ENCODE assay signal across 8 mouse cellular contexts in the genomic region with DNA sequence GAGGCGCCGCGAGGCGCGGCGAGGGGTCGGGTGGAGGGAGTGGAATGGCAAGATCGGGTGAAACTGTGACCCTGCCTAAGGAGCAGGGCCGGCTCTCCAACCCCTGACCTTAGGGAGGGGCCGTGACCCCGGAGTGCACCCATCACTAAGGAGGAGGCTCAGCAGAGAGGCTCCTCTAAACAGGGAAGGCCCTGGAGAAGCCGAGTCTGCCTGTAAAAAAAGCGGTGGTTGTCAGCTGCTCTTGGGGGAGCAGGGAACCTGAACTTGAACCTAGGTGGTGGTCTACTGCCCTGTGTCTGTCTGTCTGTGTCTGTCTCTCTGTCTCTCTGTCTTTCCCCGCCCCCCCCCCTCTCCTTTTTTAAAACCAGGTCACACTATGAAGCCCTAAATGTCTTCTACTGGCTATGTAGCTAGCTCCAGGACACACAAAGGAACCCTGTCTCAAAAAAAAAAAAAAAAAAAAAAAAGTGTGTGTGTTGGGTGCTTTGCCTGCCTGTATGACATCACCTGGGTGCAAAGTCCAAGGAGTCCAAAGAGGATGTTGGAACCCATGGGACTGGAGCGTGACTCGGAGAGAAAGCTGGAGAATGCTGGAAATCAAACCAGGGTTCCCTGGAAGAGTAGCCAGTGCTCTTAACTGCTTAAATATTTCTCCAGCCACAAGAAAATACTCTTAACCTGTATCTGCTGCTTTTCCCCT. TPM values are rescaled to one million over a fixed set of nuclear protein-coding genes. Genes with fewer than 3 reads are reported as not detected.
DNase-seq lines count a peak whose midpoint lies in the region; ATAC-seq and TF ChIP-seq lines count a peak whose summit lies in the region.

No protein-coding gene starts in this region.

- peak overlapping the region; percentile 99 for H3K27ac ChIP-seq in left cerebral cortex, adult 2 months
- peak overlapping the region; percentile 97 for H3K27ac ChIP-seq in cortical plate, adult 2 months (ENCODE audit: insufficient read depth, low read length)
- peak overlapping the region; percentile 91 for H3K27ac ChIP-seq in hindbrain, embryonic 16.5 days (ENCODE audit: low read depth, low read length)
- H3K27ac ChIP-seq in liver, adult 2 months (replicated peaks; ENCODE audit: insufficient read depth, low read depth, low read length): peak overlapping the region; percentile 89
- peak overlapping the region; percentile 87 for H3K27ac ChIP-seq in neural tube, embryonic 14.5 days (ENCODE audit: low read depth, low read length)

- 10% methylated on average over 16 of the region's 16 CpGs for WGBS in hindbrain, embryonic 16.5 days
- WGBS in liver, adult 2 months: 3% methylated on average over 16 of the region's 16 CpGs
- 11% methylated on average over 15 of the region's 16 CpGs for WGBS in neural tube, embryonic 14.5 days

- H3K79me2 ChIP-seq in liver, adult 2 months (ENCODE audit: control insufficient read depth, insufficient read depth, low read length): peaks cover 24% of the 10 kb centered on the region; the same call in 1 of the 2 replicates

- TF ChIP-seq CTCF in left cerebral cortex, adult 2 months (IDR thresholded peaks at IDR 0.05): no peak
- no peak for TF ChIP-seq CTCF in cortical plate, adult 2 months (IDR thresholded peaks at IDR 0.05; ENCODE audit: extremely low read depth, insufficient read depth, low read length)
- TF ChIP-seq CTCF in liver, adult 2 months (IDR thresholded peaks at IDR 0.05; ENCODE audit: low read depth, low read length): no peak

- intact Hi-C loops in left cerebral cortex, adult 2 months (cut with DNase I): loop anchor here (2.0 to 5.0 kb wide), 2 partner anchors 23 to 49 kb away; a partner anchor contains a TSS
- intact Hi-C loops in left cerebral cortex, postnatal 4 days (cut with DNase I): no loop called here

- H3K27me3 ChIP-seq in hindbrain, embryonic 16.5 days (replicated peaks; ENCODE audit: control insufficient read depth, insufficient read depth, low read length): no peaks in the 10 kb centered on the region
- H3K27me3 ChIP-seq in liver, adult 2 months (ENCODE audit: control insufficient read depth, insufficient read depth, low read length): no peaks in the 10 kb centered on the region
- no peaks in the 10 kb centered on the region for H3K27me3 ChIP-seq in neural tube, embryonic 14.5 days (ENCODE audit: control insufficient read depth, insufficient read depth, low read length)

- H3K4me3 ChIP-seq in left cerebral cortex, adult 2 months: peak overlapping the region; percentile 76
- peak overlapping the region; percentile 69 for H3K4me3 ChIP-seq in cortical plate, adult 2 months (ENCODE audit: insufficient read depth, low read length)
- peak overlapping the region; percentile 64 for H3K4me3 ChIP-seq in hindbrain, embryonic 16.5 days (ENCODE audit: low read length)
- H3K4me3 ChIP-seq in liver, adult 2 months (ENCODE audit: insufficient read depth, low read depth, low read length): peak overlapping the region; percentile 83
- peak overlapping the region; percentile 62 for H3K4me3 ChIP-seq in neural tube, embryonic 14.5 days (ENCODE audit: low read depth, low read length)

- H3K9me3 ChIP-seq in hindbrain, embryonic 16.5 days (ENCODE audit: control insufficient read depth, low read length): no peaks in the 10 kb centered on the region
- H3K9me3 ChIP-seq in neural tube, embryonic 14.5 days (ENCODE audit: control insufficient read depth, low read length): no peaks in the 10 kb centered on the region

- TF ChIP-seq POLR2A in cortical plate, adult 2 months (IDR thresholded peaks at IDR 0.05; ENCODE audit: extremely low read depth, insufficient read depth, low read length): 0 out of 2 replicates have a peak, but pooled peaks have one; percentile 23
- 0 out of 2 replicates have a peak, but pooled peaks have one; percentile 3 for TF ChIP-seq POLR2A in liver, adult 2 months (IDR thresholded peaks at IDR 0.05; ENCODE audit: extremely low read depth, insufficient read depth, low read length)

- H3K9ac ChIP-seq in hindbrain, embryonic 16.5 days (ENCODE audit: low read depth, low read length): peak overlapping the region; percentile 94
- peak overlapping the region; percentile 99 for H3K9ac ChIP-seq in liver, adult 2 months (ENCODE audit: low read depth, low read length)
- H3K9ac ChIP-seq in neural tube, embryonic 14.5 days (replicated peaks; ENCODE audit: low read depth, low read length): peak overlapping the region; percentile 96

- peak; percentile 72 for ATAC-seq in hindbrain, embryonic 16.5 days
- ATAC-seq in neural tube, embryonic 14.5 days (ENCODE audit: low read depth): peak; percentile 71
- no peak; the same call in 1 of the 2 replicates for ATAC-seq in frontal cortex, adult (ENCODE audit: low TSS enrichment)

- H3K4me1 ChIP-seq in cortical plate, adult 2 months (ENCODE audit: control insufficient read depth, insufficient read depth, low read length): peaks cover 5% of the 10 kb centered on the region
- H3K4me1 ChIP-seq in hindbrain, embryonic 16.5 days (ENCODE audit: control insufficient read depth, insufficient read depth, low read depth, low read length): peaks cover 22% of the 10 kb centered on the region
- H3K4me1 ChIP-seq in liver, adult 2 months (ENCODE audit: control insufficient read depth, insufficient read depth, low read length): peaks cover 20% of the 10 kb centered on the region
- peaks cover 13% of the 10 kb centered on the region; the same call in 1 of the 2 replicates for H3K4me1 ChIP-seq in neural tube, embryonic 14.5 days (ENCODE audit: control insufficient read depth, insufficient read depth, low read length)

- DNase-seq in left cerebral cortex, adult 2 months (ENCODE audit: extremely low spot score in 1 of 2, low spot score in 2 of 2): no peak
- no peak for DNase-seq in left cerebral cortex, postnatal 4 days
- peak; percentile 97 for DNase-seq in liver, adult 2 months (ENCODE audit: extremely low read depth, low read depth, low spot score)
- DNase-seq in MN1 (ENCODE audit: low spot score): no peak

- H3K36me3 ChIP-seq in hindbrain, embryonic 16.5 days (ENCODE audit: control insufficient read depth, insufficient read depth, low read length): peaks cover 5% of the 10 kb centered on the region; the same call in 1 of the 2 replicates
- peaks cover 10% of the 10 kb centered on the region for H3K36me3 ChIP-seq in liver, adult 2 months (ENCODE audit: control insufficient read depth, insufficient read depth, low read length)
- H3K36me3 ChIP-seq in neural tube, embryonic 14.5 days (ENCODE audit: control insufficient read depth, insufficient read depth, low read length): peaks cover 5% of the 10 kb centered on the region; the same call in 1 of the 2 replicates

- peak overlapping the region; percentile 67 for H3K4me2 ChIP-seq in hindbrain, embryonic 16.5 days (ENCODE audit: low read length)
- H3K4me2 ChIP-seq in neural tube, embryonic 14.5 days (ENCODE audit: low read depth, low read length): peak overlapping the region; percentile 89

RNA-seq across cellular contexts. Expression of a gene that starts 13.5 kb away (rescaled TPM):
- 100 to 1,000 TPM; 217 to 242 TPM for total RNA-seq in left cerebral cortex, adult 2 months (2021)
- 100 to 1,000 TPM; 158 to 162 TPM for total RNA-seq in left cerebral cortex, postnatal 4 days (2021)
- 222 and 229 TPM in 2 replicates for polyA plus RNA-seq in cortical plate, adult 2 months (2012; rRNA removed)
- polyA plus RNA-seq in hindbrain, embryonic 16.5 days (2015; fragmentation: Nextera tagmentation; extraction: Ambion mirVana): 221 and 244 TPM in 2 replicates
- total RNA-seq in liver, adult 2 months (2014; rRNA removed): 191 and 201 TPM in 2 replicates
- polyA plus RNA-seq in liver, adult 2 months (2012; rRNA removed): 199 and 205 TPM in 2 replicates
- polyA plus RNA-seq in neural tube, embryonic 14.5 days (2014; fragmentation: Nextera tagmentation; extraction: Ambion mirVana): 229 and 259 TPM in 2 replicates

RNA-seq across cellular contexts. Expression of a gene that starts 13.6 kb away (rescaled TPM):
- total RNA-seq in left cerebral cortex, adult 2 months (2021): 10 to 100 TPM; 36.5 to 41.2 TPM
- 10 to 100 TPM; 37.5 to 43.6 TPM for total RNA-seq in left cerebral cortex, postnatal 4 days (2021)
- polyA plus RNA-seq in cortical plate, adult 2 months (2012; rRNA removed): 25.3 and 28.1 TPM in 2 replicates
- 56.7 and 61.4 TPM in 2 replicates for polyA plus RNA-seq in hindbrain, embryonic 16.5 days (2015; fragmentation: Nextera tagmentation; extraction: Ambion mirVana)
- 9.0 and 9.3 TPM in 2 replicates for total RNA-seq in liver, adult 2 months (2014; rRNA removed)
- polyA plus RNA-seq in liver, adult 2 months (2012; rRNA removed): 12.7 and 13.5 TPM in 2 replicates
- polyA plus RNA-seq in neural tube, embryonic 14.5 days (2014; fragmentation: Nextera tagmentation; extraction: Ambion mirVana): 47.5 and 50.4 TPM in 2 replicates

RNA-seq across cellular contexts. Expression of a gene that starts 22.0 kb away (rescaled TPM):
- total RNA-seq in left cerebral cortex, adult 2 months (2021): 100 to 1,000 TPM; 146 to 149 TPM
- total RNA-seq in left cerebral cortex, postnatal 4 days (2021): 100 to 1,000 TPM; 133 to 142 TPM
- 102 and 107 TPM in 2 replicates for polyA plus RNA-seq in cortical plate, adult 2 months (2012; rRNA removed)
- 81.9 and 95.3 TPM in 2 replicates for polyA plus RNA-seq in hindbrain, embryonic 16.5 days (2015; fragmentation: Nextera tagmentation; extraction: Ambion mirVana)
- 39.5 and 46.2 TPM in 2 replicates for total RNA-seq in liver, adult 2 months (2014; rRNA removed)
- 30.5 and 32.9 TPM in 2 replicates for polyA plus RNA-seq in liver, adult 2 months (2012; rRNA removed)
- 77.6 and 80.8 TPM in 2 replicates for polyA plus RNA-seq in neural tube, embryonic 14.5 days (2014; fragmentation: Nextera tagmentation; extraction: Ambion mirVana)

RNA-seq across cellular contexts. Expression of a gene that starts 32.5 kb away (rescaled TPM):
- total RNA-seq in left cerebral cortex, adult 2 months (2021): 100 to 1,000 TPM; 259 to 287 TPM
- 100 to 1,000 TPM; 143 TPM for total RNA-seq in left cerebral cortex, postnatal 4 days (2021)
- polyA plus RNA-seq in cortical plate, adult 2 months (2012; rRNA removed): 363 and 369 TPM in 2 replicates
- 19.8 and 26.6 TPM in 2 replicates for polyA plus RNA-seq in hindbrain, embryonic 16.5 days (2015; fragmentation: Nextera tagmentation; extraction: Ambion mirVana)
- 0.18 and 0.67 TPM in 2 replicates for total RNA-seq in liver, adult 2 months (2014; rRNA removed)
- 1.1 and 1.4 TPM in 2 replicates for polyA plus RNA-seq in liver, adult 2 months (2012; rRNA removed)
- polyA plus RNA-seq in neural tube, embryonic 14.5 days (2014; fragmentation: Nextera tagmentation; extraction: Ambion mirVana): 135 and 143 TPM in 2 replicates
